Mouse (Mus musculus): ENCODE measurements around the gene Lrrc23.
"Not testable (repeated sequence)": the region's sequence is repeated elsewhere in the genome, so short reads cannot be mapped to it uniquely, and the experiment has no call there.

Lrrc23 gene

GRCm38 (mm10) chr6:124807366-124807765 is 27.8 kb upstream of the Lrrc23 start:
- DNase-seq = no peak

- no peak for DNase-seq
Measured at GRCm38 (mm10) chr6:124806446-124807140, 27.1 kb upstream of the Lrrc23 start.

- peak; percentile 72 to 78 for DNase-seq
Measured at GRCm38 (mm10) chr6:124805341-124806321, 26.1 kb upstream of the Lrrc23 start.

GRCm38 (mm10) chr6:124804341-124804740 is 24.8 kb upstream of the Lrrc23 start:
- no peak for DNase-seq

GRCm38 (mm10) chr6:124803691-124804090 is 24.2 kb upstream of the Lrrc23 start:
- not testable (repeated sequence) for DNase-seq

GRCm38 (mm10) chr6:124803061-124803460 is 23.5 kb upstream of the Lrrc23 start:
- no peak for DNase-seq

- not testable (repeated sequence) for DNase-seq
Measured at GRCm38 (mm10) chr6:124802400-124802799, 22.9 kb upstream of the Lrrc23 start.

GRCm38 (mm10) chr6:124796200-124796599 is 16.7 kb upstream of the Lrrc23 start:
- DNase-seq = no peak

- DNase-seq = no peak
Measured at GRCm38 (mm10) chr6:124795781-124796180, 16.3 kb upstream of the Lrrc23 start.

- DNase-seq = no peak
Measured at GRCm38 (mm10) chr6:124791911-124792310, 12.4 kb upstream of the Lrrc23 start.

- no peak for DNase-seq
Measured at GRCm38 (mm10) chr6:124790121-124790520, 10.6 kb upstream of the Lrrc23 start.

GRCm38 (mm10) chr6:124789519-124789918 is 10.0 kb upstream of the Lrrc23 start:
- DNase-seq = no peak

GRCm38 (mm10) chr6:124787722-124788121 is 8.2 kb upstream of the Lrrc23 start:
- DNase-seq = no peak

- no peak for DNase-seq
Measured at GRCm38 (mm10) chr6:124786756-124787420, 7.4 kb upstream of the Lrrc23 start.

GRCm38 (mm10) chr6:124782436-124782835 is 2.9 kb upstream of the Lrrc23 start:
- DNase-seq = peak in 1 of 2 experiments; percentile 58

- DNase-seq = no peak
Measured at GRCm38 (mm10) chr6:124780917-124781316, 1.4 kb upstream of the Lrrc23 start.

- no peak for DNase-seq
Measured at GRCm38 (mm10) chr6:124779984-124780416, 473 bp upstream of the Lrrc23 start.

- DNase-seq = no peak
Measured at GRCm38 (mm10) chr6:124770511-124770910, 9.0 kb downstream of the Lrrc23 start.

- no peak for DNase-seq
Measured at GRCm38 (mm10) chr6:124770013-124770412, 9.5 kb downstream of the Lrrc23 start.

GRCm38 (mm10) chr6:124769101-124769765 is 10.3 kb downstream of the Lrrc23 start, which contains the start of gene Eno2:
Gene Eno2 (minus strand): TSS chr6:124769673.
- peak in 1 of 2 experiments; percentile 21 for DNase-seq

GRCm38 (mm10) chr6:124768704-124769044 is 10.9 kb downstream of the Lrrc23 start:
- DNase-seq = no peak

GRCm38 (mm10) chr6:124767920-124768703 is 11.4 kb downstream of the Lrrc23 start:
- no peak for DNase-seq

All from spleen, adult 18-20 months (tissue).